Comparison of ENCODE assay signal across 7 mouse cellular contexts in genomic region chr9:122950643-122951475, GRCm38 (mm10). TPM values are rescaled to one million over a fixed set of nuclear protein-coding genes. Genes with fewer than 3 reads are reported as not detected.
DNase-seq lines count a peak whose midpoint lies in the region; ATAC-seq and TF ChIP-seq lines count a peak whose summit lies in the region.

1110059G10Rik (minus strand) TSS chr9:122951000.
Kif15 (plus strand) TSS chr9:122951046.

- TF ChIP-seq CTCF in intestine, postnatal 0 days (IDR thresholded peaks at IDR 0.05; ENCODE audit: low read depth) = peak; percentile 38

- no peaks in the 10 kb centered on the region for H3K9me3 ChIP-seq in embryonic facial prominence, embryonic 10.5 days
- no peaks in the 10 kb centered on the region for H3K9me3 ChIP-seq in intestine, postnatal 0 days (ENCODE audit: control insufficient read depth)
- H3K9me3 ChIP-seq in limb, embryonic 10.5 days (replicated peaks) = no peaks in the 10 kb centered on the region
- no peaks in the 10 kb centered on the region for H3K9me3 ChIP-seq in midbrain, embryonic 13.5 days

- peaks cover 25% of the 10 kb centered on the region for H3K4me1 ChIP-seq in embryonic facial prominence, embryonic 10.5 days
- H3K4me1 ChIP-seq in intestine, postnatal 0 days (replicated peaks; ENCODE audit: control insufficient read depth, insufficient read depth, low read length) = 0 out of 2 replicates have a peak, but pooled peaks cover 6% of the 10 kb centered on the region
- H3K4me1 ChIP-seq in limb, embryonic 10.5 days = peaks cover 13% of the 10 kb centered on the region
- H3K4me1 ChIP-seq in midbrain, embryonic 13.5 days (replicated peaks) = peaks cover 28% of the 10 kb centered on the region

- DNase-seq in adrenal gland, postnatal 10 days = peak; percentile 96
- DNase-seq in embryonic facial prominence, embryonic 10.5 days (ENCODE audit: low spot score) = peak; percentile 95
- peak; percentile 28 for DNase-seq in gonadal fat pad, adult 2 months (ENCODE audit: low read depth)
- DNase-seq in limb, embryonic 10.5 days (ENCODE audit: low spot score) = peak; percentile 97
- DNase-seq in spleen, adult 12 weeks (ENCODE audit: low spot score) = peak; percentile 94

- H3K9ac ChIP-seq in intestine, postnatal 0 days (ENCODE audit: low read depth, low read length) = peak within 1 kb of the TSS; percentile 91
- H3K9ac ChIP-seq in midbrain, embryonic 13.5 days (replicated peaks) = peak within 1 kb of the TSS; percentile 80

- H3K27ac ChIP-seq in embryonic facial prominence, embryonic 10.5 days (replicated peaks) = peak within 1 kb of the TSS; percentile 91
- H3K27ac ChIP-seq in intestine, postnatal 0 days (ENCODE audit: low read depth, low read length) = peak within 1 kb of the TSS; percentile 93
- H3K27ac ChIP-seq in limb, embryonic 10.5 days = peak within 1 kb of the TSS; percentile 95
- peak within 1 kb of the TSS; percentile 61 for H3K27ac ChIP-seq in midbrain, embryonic 13.5 days

- WGBS in embryonic facial prominence, embryonic 10.5 days = under 1% methylated on average over 64 of the region's 64 CpGs
- WGBS in intestine, postnatal 0 days = under 1% methylated on average over 64 of the region's 64 CpGs
- under 1% methylated on average over 64 of the region's 64 CpGs for WGBS in limb, embryonic 10.5 days
- under 1% methylated on average over 64 of the region's 64 CpGs for WGBS in midbrain, embryonic 13.5 days

- H3K4me3 ChIP-seq in embryonic facial prominence, embryonic 10.5 days = peak within 1 kb of the TSS; percentile 72
- peak within 1 kb of the TSS; percentile 96 for H3K4me3 ChIP-seq in intestine, postnatal 0 days (ENCODE audit: low read depth, low read length)
- peak within 1 kb of the TSS; percentile 87 for H3K4me3 ChIP-seq in limb, embryonic 10.5 days
- peak within 1 kb of the TSS; percentile 65 for H3K4me3 ChIP-seq in midbrain, embryonic 13.5 days (replicated peaks)

- no peaks in the 10 kb centered on the region for H3K27me3 ChIP-seq in embryonic facial prominence, embryonic 10.5 days (replicated peaks; ENCODE audit: low read depth, poor library complexity, severe bottlenecking)
- no peaks in the 10 kb centered on the region for H3K27me3 ChIP-seq in intestine, postnatal 0 days (replicated peaks; ENCODE audit: control insufficient read depth, insufficient read depth, low read length)
- no peaks in the 10 kb centered on the region for H3K27me3 ChIP-seq in limb, embryonic 10.5 days (ENCODE audit: low read depth, poor library complexity, severe bottlenecking)
- no peaks in the 10 kb centered on the region for H3K27me3 ChIP-seq in midbrain, embryonic 13.5 days

- H3K36me3 ChIP-seq in embryonic facial prominence, embryonic 10.5 days (replicated peaks) = peaks cover 31% of the 10 kb centered on the region
- peaks cover 15% of the 10 kb centered on the region; the same call in 1 of the 2 replicates for H3K36me3 ChIP-seq in intestine, postnatal 0 days (ENCODE audit: control insufficient read depth, insufficient read depth)
- peaks cover 41% of the 10 kb centered on the region for H3K36me3 ChIP-seq in limb, embryonic 10.5 days
- H3K36me3 ChIP-seq in midbrain, embryonic 13.5 days = peaks cover 10% of the 10 kb centered on the region

- peak; percentile 90 for ATAC-seq in intestine, postnatal 0 days
- peak; percentile 97 for ATAC-seq in midbrain, embryonic 13.5 days

- peak within 1 kb of the TSS; percentile 82 for H3K4me2 ChIP-seq in intestine, postnatal 0 days (replicated peaks; ENCODE audit: low read depth)
- peak within 1 kb of the TSS; percentile 85 for H3K4me2 ChIP-seq in midbrain, embryonic 13.5 days (replicated peaks)

RNA-seq across cellular contexts. Expression of gene 1110059G10Rik, which starts in this region (rescaled TPM):
- total RNA-seq in adrenal gland, postnatal 10 days (2021) = 10 to 100 TPM; 28.0 to 28.3 TPM
- 22.0 and 23.6 TPM in 2 replicates for polyA plus RNA-seq in embryonic facial prominence, embryonic 10.5 days (2016; fragmentation: Nextera tagmentation; extraction: Ambion mirVana)
- 2.1 and 3.4 TPM in 2 replicates for polyA plus RNA-seq in gonadal fat pad, adult 2 months (2012; rRNA removed)
- 51.3 and 55.9 TPM in 2 replicates for polyA plus RNA-seq in intestine, postnatal 0 days (2015; fragmentation: Nextera tagmentation; extraction: Ambion mirVana)
- 18.6 and 25.1 TPM in 2 replicates for polyA plus RNA-seq in limb, embryonic 10.5 days (2016; fragmentation: Nextera tagmentation; extraction: Ambion mirVana)
- 36.8 and 38.7 TPM in 2 replicates for polyA plus RNA-seq in midbrain, embryonic 13.5 days (2015; fragmentation: Nextera tagmentation; extraction: Ambion mirVana)

RNA-seq across cellular contexts. Expression of gene Kif15, which starts in this region (rescaled TPM):
- total RNA-seq in adrenal gland, postnatal 10 days (2021) = 10 to 100 TPM; 11.3 to 15.4 TPM
- 89.5 and 97.8 TPM in 2 replicates for polyA plus RNA-seq in embryonic facial prominence, embryonic 10.5 days (2016; fragmentation: Nextera tagmentation; extraction: Ambion mirVana)
- polyA plus RNA-seq in gonadal fat pad, adult 2 months (2012; rRNA removed) = 0.42 and 1.3 TPM in 2 replicates
- 10.0 and 10.1 TPM in 2 replicates for polyA plus RNA-seq in intestine, postnatal 0 days (2015; fragmentation: Nextera tagmentation; extraction: Ambion mirVana)
- 83.2 and 95.1 TPM in 2 replicates for polyA plus RNA-seq in limb, embryonic 10.5 days (2016; fragmentation: Nextera tagmentation; extraction: Ambion mirVana)
- polyA plus RNA-seq in midbrain, embryonic 13.5 days (2015; fragmentation: Nextera tagmentation; extraction: Ambion mirVana) = 32.5 and 33.2 TPM in 2 replicates

Comparison
In these comparisons a context has a peak if more than half of its experiments do, and no peak if none do; other contexts are left out.
1. Peak in every context shown above with its lines: DNase-seq, ATAC-seq, H3K4me3 ChIP-seq and H3K27ac ChIP-seq.
2. DNase-seq: peak in every context shown above with its lines; median percentile 97 in limb, embryonic 10.5 days; 96 in adrenal gland, postnatal 10 days; 95 in embryonic facial prominence, embryonic 10.5 days; 94 in spleen, adult 12 weeks; 28 in gonadal fat pad, adult 2 months.